12 mouse cellular contexts compared by ENCODE assay signal in the genomic region with DNA sequence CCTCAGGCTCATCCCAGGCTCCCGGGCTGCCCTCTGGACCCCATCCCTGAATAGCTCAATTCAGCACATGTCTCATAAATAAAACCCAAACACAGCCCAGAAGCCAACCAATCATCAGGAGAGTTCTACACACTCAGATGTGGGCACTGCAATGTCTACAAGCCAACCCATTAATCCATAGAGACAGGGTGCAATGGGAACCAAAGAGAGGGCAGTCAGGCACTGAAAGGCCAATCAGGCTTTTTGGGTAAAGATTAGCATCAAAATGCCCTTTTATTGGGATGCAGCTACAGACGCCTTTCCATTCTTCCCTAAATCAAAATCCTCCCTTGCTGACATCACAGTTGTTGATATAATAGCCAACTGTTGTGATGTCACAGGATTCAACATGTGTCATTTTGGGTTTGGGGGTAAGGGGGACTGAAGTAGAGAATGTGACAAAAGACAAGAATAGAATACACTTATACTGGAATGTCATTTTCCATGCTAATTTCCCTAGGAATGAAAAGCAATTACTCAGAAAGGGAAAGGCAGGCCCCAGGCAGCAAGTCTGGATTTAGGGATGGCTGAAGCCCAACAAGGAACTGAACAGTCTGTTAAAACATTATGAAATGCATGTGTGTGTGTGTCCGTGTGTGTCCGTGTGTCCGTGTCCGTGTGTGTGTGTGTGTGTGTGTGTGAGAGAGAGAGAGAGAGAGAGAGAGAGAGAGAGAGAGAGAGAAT.
DNase-seq lines count a peak whose midpoint lies in the region; ATAC-seq and TF ChIP-seq lines count a peak whose summit lies in the region.
"Had no signal": no experiment of that assay in that cellular context is flagged by ENCODE, and none has a peak within 500 bp of the region (broad histone marks: within the 10 kb centered on the region; RNA-seq: fewer than 3 reads in every experiment).

No protein-coding gene starts in this region.

- no peak overlapping the region for H3K9ac ChIP-seq in lung, embryonic 15.5 days
- no peak overlapping the region for H3K9ac ChIP-seq in intestine, postnatal 0 days (ENCODE audit: low read depth, low read length)
- H3K9ac ChIP-seq in stomach, embryonic 15.5 days, result no peak overlapping the region
- H3K9ac ChIP-seq: kidney, embryonic 15.5 days had no signal

- DNase-seq in lung, postnatal 10 days, result no peak
- DNase-seq in left cerebral cortex, adult 18-20 months (ENCODE audit: low spot score in 2 of 2), result no peak
- no peak for DNase-seq in layer of hippocampus, adult 9-11 months
- DNase-seq in layer of hippocampus, postnatal 14 days (ENCODE audit: low spot score in 2 of 2), result no peak
- DNase-seq: cerebellum, postnatal 25 days; spleen, adult 18-20 months had no signal

- no peak overlapping the region for H3K4me2 ChIP-seq in lung, embryonic 15.5 days
- no peak overlapping the region for H3K4me2 ChIP-seq in intestine, postnatal 0 days (replicated peaks; ENCODE audit: low read depth)
- no peak overlapping the region for H3K4me2 ChIP-seq in stomach, embryonic 15.5 days
- H3K4me2 ChIP-seq: kidney, embryonic 15.5 days had no signal

- H3K9me3 ChIP-seq in lung, embryonic 15.5 days, result no peaks in the 10 kb centered on the region
- no peaks in the 10 kb centered on the region for H3K9me3 ChIP-seq in intestine, postnatal 0 days (ENCODE audit: control insufficient read depth)
- no peaks in the 10 kb centered on the region for H3K9me3 ChIP-seq in stomach, embryonic 15.5 days
- H3K9me3 ChIP-seq: kidney, embryonic 15.5 days had no signal

- no peaks in the 10 kb centered on the region for H3K36me3 ChIP-seq in lung, embryonic 15.5 days
- H3K36me3 ChIP-seq in intestine, postnatal 0 days (ENCODE audit: control insufficient read depth, insufficient read depth), result no peaks in the 10 kb centered on the region; the same call in 1 of the 2 replicates
- no peaks in the 10 kb centered on the region for H3K36me3 ChIP-seq in stomach, embryonic 15.5 days
- H3K36me3 ChIP-seq: kidney, embryonic 15.5 days had no signal

- TF ChIP-seq CTCF in embryonic fibroblast, embryonic 13.5 days (IDR thresholded peaks at IDR 0.05; ENCODE audit: borderline replicate concordance, insufficient read depth, low read length), result no peak
- TF ChIP-seq CTCF in intestine, postnatal 0 days (IDR thresholded peaks at IDR 0.05; ENCODE audit: low read depth), result no peak

- ATAC-seq in lung, embryonic 15.5 days (ENCODE audit: borderline replicate concordance, extremely low read depth, low FRiP score, low TSS enrichment), result no peak
- ATAC-seq in intestine, postnatal 0 days, result no peak
- ATAC-seq in stomach, embryonic 15.5 days (ENCODE audit: insufficient read depth, low FRiP score, low read depth), result no peak
- ATAC-seq: Patski had no signal

- H3K27me3 ChIP-seq in lung, embryonic 15.5 days, result no peaks in the 10 kb centered on the region
- H3K27me3 ChIP-seq in intestine, postnatal 0 days (replicated peaks; ENCODE audit: control insufficient read depth, insufficient read depth, low read length), result no peaks in the 10 kb centered on the region
- H3K27me3 ChIP-seq in stomach, embryonic 15.5 days (replicated peaks), result no peaks in the 10 kb centered on the region
- H3K27me3 ChIP-seq: kidney, embryonic 15.5 days; Patski had no signal

- TF ChIP-seq POLR2A in embryonic fibroblast, embryonic 13.5 days (IDR thresholded peaks at IDR 0.05; ENCODE audit: low read depth, low read length), result no peak

- peak overlapping the region; percentile 58 for H3K27ac ChIP-seq in lung, embryonic 15.5 days
- peak overlapping the region; percentile 95 for H3K27ac ChIP-seq in embryonic fibroblast, embryonic 13.5 days (ENCODE audit: insufficient read depth, low read length)
- peak overlapping the region; percentile 46; the same call in 1 of the 2 replicates for H3K27ac ChIP-seq in intestine, postnatal 0 days (ENCODE audit: low read depth, low read length)
- H3K27ac ChIP-seq in stomach, embryonic 15.5 days, result peak overlapping the region; percentile 69

- 70% methylated on average over 6 of the region's 6 CpGs for WGBS in lung, embryonic 15.5 days
- 78% methylated on average over 6 of the region's 6 CpGs for WGBS in intestine, postnatal 0 days
- WGBS in stomach, embryonic 15.5 days, result 61% methylated on average over 6 of the region's 6 CpGs

- no peak overlapping the region for H3K4me3 ChIP-seq in lung, embryonic 15.5 days
- no peak overlapping the region for H3K4me3 ChIP-seq in embryonic fibroblast, embryonic 13.5 days (ENCODE audit: insufficient read depth, low read length)
- H3K4me3 ChIP-seq in intestine, postnatal 0 days (ENCODE audit: low read depth, low read length), result no peak overlapping the region
- H3K4me3 ChIP-seq in stomach, embryonic 15.5 days (replicated peaks), result no peak overlapping the region
- H3K4me3 ChIP-seq: kidney, embryonic 15.5 days had no signal

- H3K4me1 ChIP-seq in lung, embryonic 15.5 days, result peaks cover 53% of the 10 kb centered on the region
- H3K4me1 ChIP-seq in embryonic fibroblast, embryonic 13.5 days (ENCODE audit: control insufficient read depth, insufficient read depth, low read length), result peaks cover 41% of the 10 kb centered on the region
- peaks cover 11% of the 10 kb centered on the region; the same call in 1 of the 2 replicates for H3K4me1 ChIP-seq in intestine, postnatal 0 days (replicated peaks; ENCODE audit: control insufficient read depth, insufficient read depth, low read length)
- peaks cover 34% of the 10 kb centered on the region for H3K4me1 ChIP-seq in stomach, embryonic 15.5 days
